Mouse (Mus musculus): ENCODE measurements around the gene Mios.
A peak's percentile ranks its signal among the peaks of the same experiment; 100 is the strongest.

Mios gene

DNA sequence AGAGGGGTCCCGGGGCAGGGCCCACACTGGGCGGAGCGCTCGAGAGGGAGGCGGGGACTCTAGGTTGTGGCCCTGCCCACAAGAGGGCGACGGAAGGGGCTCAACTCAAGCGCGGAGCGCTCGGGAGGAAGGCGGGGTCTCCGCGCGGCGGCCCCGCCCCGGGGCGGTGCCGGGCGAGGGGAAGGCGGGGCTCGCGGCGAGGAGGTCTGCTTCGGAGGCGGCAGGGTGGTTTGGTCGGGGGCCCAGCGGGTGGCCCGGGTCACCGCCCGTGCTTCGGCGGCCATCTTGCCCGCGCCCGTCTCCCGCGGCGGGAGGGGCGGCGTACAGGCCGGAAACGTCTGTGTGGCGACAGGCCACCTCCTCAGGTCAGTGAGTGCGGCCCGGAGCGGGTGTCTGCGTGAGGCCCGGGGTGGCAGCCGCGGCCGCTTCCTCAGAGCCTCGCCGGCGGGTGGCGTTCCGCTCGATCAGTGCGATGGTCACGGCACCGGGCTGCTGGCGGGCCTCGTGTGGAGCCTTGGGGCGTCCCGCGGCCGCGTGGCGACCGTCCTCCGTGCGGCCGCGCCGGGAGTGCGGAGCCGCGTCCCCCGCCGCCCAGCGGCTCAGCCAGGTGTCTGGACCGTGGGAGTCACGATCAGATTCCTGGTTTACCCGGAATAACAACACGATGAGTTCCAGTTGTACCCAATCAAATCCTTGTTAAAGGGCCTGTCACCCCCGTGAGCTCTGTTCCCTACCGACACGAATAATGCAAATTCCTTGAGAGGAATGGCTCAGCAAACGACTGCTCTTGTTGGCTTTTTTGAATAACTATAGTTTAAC, at the start of gene Mios:
Gene Mios (plus strand): TSS at position 176 of the 819 bp plus-strand sequence.
- peak; percentile 83 for DNase-seq

GRCm38 (mm10) chr6:8160001-8160400, 49.0 kb upstream of the Mios start:
- DNase-seq: no peak

- no peak for DNase-seq
Measured at GRCm38 (mm10) chr6:8164741-8165140, 44.3 kb upstream of the Mios start.

GRCm38 (mm10) chr6:8172101-8172500, 36.9 kb upstream of the Mios start:
- no peak for DNase-seq

GRCm38 (mm10) chr6:8174062-8174461, 35.0 kb upstream of the Mios start:
- DNase-seq: no peak

GRCm38 (mm10) chr6:8175346-8175745, 33.7 kb upstream of the Mios start:
- no peak for DNase-seq

DNA sequence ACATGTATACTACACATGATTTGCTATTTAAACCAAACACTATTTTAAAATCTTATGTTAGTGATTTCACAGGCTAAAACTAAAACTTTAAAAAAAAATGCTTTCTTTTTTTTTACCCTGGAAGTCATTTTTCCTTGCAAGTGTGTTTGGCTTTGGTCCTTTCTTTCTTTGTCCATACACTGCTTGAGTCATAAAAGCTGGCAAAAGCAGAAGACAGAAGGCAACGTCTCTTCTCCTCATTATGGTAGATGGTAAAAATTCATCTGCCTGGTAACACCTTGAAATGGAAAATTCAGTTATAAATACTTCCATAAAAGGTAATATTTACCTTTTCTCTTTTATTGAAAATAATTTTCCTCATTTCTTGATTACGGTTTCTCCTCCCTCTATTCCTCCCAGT, 32.9 kb upstream of the Mios start:
- DNase-seq: no peak

- DNase-seq: peak; percentile 31
Measured at GRCm38 (mm10) chr6:8178397-8178941, 30.6 kb upstream of the Mios start.

GRCm38 (mm10) chr6:8188599-8189233, 20.3 kb upstream of the Mios start:
- no peak for DNase-seq

DNA sequence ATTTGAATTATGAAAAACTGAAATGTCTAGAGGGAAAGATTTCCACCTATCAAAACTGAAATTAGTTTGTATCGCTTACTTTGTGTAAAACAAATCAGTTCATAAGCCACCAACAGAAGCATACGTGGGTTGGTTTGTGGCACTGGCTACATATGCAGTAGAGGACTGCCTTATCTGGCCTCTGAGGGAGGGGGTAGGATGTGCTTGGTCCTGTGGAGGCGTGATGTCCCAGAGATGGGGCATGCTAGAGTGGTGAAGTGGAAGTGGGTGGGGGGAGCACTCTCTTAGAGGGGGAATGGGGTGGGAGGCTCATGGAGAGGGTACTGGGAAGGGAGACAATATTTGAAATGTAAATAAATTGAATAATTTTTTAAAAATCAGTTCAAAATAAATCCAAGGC, 19.1 kb upstream of the Mios start:
- no peak for DNase-seq

DNA sequence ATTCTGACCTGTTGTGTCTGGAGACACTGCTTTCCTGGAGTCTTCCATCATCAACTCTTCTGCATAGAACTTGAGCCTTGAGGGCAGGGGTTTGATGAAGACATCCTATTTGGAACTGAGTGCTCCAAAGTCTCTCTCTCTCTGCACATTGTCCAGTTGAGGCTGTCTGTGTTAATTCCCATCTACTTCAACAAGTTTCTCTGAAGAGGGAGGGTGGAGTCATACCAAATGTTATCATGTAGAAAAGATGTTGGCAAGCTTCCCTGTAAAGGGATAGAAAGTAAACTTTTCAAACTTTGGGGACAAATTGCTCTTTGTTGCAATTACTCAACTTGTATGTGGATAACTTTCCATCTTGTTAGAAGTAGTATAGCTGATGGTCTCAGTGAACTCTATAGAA, 16.5 kb upstream of the Mios start, which contains the start of gene Col28a1:
Gene Col28a1 (minus strand): TSS at position 101 of the 400 bp plus-strand sequence.
- no peak for DNase-seq

DNA sequence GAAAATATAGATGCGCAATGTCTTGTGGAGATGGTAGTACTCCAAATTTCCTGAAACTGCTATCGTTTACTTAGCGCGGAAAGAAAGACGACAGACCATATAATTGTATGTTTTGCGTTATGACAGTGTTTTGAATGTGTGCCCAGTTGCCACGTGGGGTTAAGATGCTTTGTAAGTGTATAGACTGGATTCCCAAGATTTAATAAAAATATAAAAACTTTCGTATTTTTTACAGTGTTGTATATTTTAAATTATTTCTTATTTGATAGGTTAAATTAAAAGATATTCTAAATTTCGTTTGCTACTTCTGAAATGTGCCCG, 804 bp downstream of the Mios start:
- no peak for DNase-seq

DNA sequence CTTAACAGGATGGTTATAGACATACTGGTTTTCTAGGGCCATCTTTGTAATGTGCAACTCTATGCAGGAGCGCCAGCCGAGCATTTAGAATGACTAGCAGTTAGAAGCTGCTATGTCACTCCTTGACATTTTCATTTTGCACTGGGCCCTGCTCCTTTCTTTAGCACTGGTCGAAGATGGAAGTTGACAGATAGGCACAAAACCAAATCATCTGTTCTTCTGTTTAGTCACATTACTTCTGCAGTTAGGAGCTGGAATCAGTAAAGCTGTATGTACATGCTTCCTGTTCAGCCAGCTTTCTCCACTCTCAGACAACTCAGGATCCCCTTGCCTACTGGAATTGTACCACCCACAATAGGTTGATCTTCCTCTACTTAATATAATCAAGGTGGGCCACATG, 1.6 kb downstream of the Mios start:
- no peak for DNase-seq

DNA sequence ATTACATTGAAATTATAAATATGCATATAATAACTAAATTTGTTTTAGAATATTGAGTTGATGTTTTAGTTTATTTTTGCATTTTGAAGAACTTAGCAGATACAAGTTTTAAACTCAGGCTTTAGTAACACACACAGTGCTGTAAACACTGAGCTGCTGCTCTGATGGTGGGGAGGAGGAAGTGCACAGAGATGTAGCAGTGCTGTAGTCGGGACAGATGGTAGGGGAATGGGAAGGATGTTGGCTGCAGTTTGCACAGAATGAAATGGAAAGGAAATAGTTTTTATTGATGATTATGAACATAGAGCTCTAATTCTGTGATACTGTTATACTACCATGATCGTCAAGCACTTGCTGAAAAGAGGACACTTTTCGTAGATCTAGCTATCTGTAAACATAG, 18.0 kb downstream of the Mios start:
- DNase-seq: no peak

- no peak for DNase-seq
Measured at GRCm38 (mm10) chr6:8228596-8228995, 19.6 kb downstream of the Mios start.

DNA sequence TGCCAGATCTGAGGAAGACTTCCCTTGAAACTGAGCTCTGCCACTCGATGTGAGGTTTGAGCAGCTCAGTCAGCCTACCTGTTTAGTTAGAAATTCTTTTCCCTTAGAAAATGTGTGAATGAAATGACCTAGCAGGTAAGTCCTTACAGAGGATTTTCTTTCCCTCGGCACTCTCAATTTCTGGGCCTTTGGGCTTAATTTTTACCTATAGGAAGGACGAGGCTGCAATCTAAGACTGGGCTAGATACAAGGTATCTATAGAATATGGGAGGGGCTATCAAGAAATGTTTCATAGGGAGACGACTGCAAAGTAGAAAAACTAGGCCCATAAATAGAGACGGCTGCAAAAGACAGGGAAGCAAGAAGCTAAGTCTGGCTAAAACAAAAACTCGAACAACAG, 49.3 kb downstream of the Mios start:
- no peak for DNase-seq

- DNase-seq: peak; percentile 99
Measured at GRCm38 (mm10) chr6:8259004-8259666, 50.1 kb downstream of the Mios start, which contains the start of the genes Rpa3, Umad1 and Gm45062. TSS of gene Rpa3 (minus strand) at chr6:8259173. TSS of gene Umad1 (plus strand) at chr6:8259288. TSS of gene Gm45062 (plus strand) at chr6:8259450.

GRCm38 (mm10) chr6:8259667-8260044, 50.6 kb downstream of the Mios start:
- DNase-seq: no peak

GRCm38 (mm10) chr6:8271047-8271446, 62.0 kb downstream of the Mios start:
- no peak for DNase-seq

DNA sequence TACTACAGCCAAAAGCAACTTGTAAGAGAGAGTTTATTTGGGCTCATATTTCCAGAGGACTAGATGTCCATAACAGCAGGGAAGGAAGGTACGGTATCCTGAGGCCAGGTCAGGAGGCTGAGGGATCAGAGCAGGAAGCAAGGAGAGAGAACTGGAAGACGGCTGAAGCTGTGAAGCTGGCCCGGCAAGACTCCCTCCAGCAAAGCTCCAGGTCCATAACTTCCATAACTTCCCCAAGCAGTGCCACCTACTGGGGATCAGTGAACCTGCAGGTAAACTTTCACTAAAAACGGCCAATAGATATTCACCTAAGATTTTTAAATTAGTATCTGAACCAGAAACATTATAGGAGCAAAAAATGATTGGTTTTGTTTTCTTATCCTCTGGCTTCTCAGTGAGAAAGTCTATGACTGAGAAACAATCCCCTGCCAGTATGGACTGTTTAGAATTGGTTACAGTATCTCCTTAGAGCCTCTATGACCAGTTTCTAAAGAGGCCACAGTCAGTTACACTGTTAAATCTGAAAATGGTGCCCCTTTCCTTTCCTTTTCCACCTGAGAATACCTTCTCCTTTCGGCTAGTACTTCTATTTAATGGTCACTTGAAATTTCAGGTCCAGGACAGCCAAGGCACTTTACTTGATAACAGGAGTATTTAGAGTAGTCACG, 65.5 kb downstream of the Mios start:
- DNase-seq: no peak

DNA sequence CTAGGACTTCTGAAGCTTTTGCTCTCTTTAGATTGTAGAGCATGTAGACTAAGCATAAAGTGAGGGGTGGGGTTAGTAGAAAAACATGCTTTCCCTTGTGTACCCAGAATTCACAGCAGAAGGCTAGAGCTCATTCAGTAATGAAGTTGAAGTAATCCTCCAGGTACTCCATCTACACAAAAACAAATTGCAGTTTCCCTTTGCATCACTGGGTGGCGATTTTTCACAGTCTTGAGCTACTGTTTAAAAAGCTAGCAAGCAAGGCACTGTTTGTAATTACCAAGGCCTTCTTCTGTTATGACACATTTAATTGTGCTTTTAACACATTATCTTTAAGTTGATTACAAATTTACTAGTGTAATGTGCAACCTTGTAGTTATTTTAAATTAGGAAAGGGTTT, 66.1 kb downstream of the Mios start:
- peak; percentile 65 for DNase-seq

GRCm38 (mm10) chr6:8276431-8276830, 67.4 kb downstream of the Mios start:
- DNase-seq: no peak

DNA sequence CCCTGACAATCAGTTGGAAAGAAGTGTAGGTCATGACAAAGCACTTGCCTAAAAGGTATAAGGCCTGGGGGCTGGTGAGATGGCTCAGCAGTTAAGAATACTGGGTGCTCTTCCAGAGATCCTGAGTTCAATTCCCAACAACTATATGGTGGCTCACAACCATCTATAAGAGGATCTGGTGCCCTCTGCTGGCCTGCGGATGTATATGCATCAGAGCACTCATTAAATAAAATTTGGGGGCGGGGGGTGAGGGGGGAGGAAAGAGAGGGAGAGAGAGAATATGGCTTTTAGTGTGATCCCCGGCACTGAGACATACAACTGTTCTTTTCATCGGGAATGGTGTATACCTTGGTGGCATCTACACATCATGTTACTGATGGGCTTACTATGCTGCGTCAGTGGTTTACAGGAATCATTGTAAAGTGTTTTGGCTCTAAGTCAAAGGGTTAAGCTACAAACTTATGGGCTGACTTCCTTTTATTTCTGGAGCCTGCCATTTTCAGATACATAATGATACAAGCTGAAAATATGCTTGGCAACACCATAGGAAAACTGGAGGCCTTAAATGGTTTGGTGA, 69.5 kb downstream of the Mios start:
- no peak for DNase-seq
